Mouse (Mus musculus) spleen, adult 12 weeks (tissue): ENCODE results near the gene Rnh1.

Experiments
- DNase-seq: peaks from one replicate; pipeline ENCODE4 v3.0.0; 2022; ENCODE audit warnings: low spot score

Gene Rnh1

GRCm38 (mm10) chr7:141205504-141205903, 32.8 kb upstream of the Rnh1 start:
- no peak for DNase-seq

- no peak for DNase-seq
Measured at GRCm38 (mm10) chr7:141204546-141204945, 31.9 kb upstream of the Rnh1 start.

DNA sequence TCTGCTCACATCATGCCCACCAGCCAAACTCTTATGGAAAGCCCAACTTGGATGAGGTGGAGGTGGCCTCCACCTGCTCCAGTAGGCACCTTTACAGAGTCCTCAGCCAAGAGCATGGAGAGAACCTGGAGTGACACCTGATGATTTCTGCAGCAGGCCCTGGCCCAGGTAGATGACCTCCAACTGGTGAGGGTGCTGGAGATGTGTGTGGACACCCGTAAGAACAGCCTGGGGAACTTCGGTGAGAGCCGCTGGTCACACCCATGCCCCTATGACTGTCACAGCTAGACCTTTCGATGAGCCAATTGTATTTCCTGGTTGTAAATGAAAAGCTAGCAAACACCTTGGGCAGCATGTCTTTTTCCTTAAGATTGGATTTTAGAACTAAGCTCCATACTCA, 25.5 kb upstream of the Rnh1 start:
- no peak for DNase-seq

- no peak for DNase-seq
Measured at GRCm38 (mm10) chr7:141196619-141197282, 24.1 kb upstream of the Rnh1 start.

DNA sequence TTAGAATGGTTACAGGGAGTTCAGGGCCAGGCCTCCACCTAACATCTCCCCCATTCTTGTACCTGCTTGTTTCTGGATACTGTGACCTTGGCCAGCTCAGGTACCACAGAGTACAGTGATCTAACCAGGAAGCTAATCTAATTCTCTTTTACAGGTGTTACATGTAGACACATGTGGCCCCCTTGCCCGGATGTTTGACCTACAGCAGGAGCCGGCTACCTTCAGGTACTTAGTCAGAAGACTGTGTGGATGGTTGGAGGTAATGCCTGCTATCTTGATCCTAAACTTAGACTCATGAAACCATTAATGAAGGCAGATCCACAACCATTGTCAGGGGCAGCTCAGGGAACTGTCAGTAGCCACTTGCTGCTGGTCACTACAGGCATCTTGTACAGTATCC, 23.1 kb upstream of the Rnh1 start:
- no peak for DNase-seq

GRCm38 (mm10) chr7:141194830-141195229, 22.2 kb upstream of the Rnh1 start:
- peak; percentile 90 for DNase-seq

DNA sequence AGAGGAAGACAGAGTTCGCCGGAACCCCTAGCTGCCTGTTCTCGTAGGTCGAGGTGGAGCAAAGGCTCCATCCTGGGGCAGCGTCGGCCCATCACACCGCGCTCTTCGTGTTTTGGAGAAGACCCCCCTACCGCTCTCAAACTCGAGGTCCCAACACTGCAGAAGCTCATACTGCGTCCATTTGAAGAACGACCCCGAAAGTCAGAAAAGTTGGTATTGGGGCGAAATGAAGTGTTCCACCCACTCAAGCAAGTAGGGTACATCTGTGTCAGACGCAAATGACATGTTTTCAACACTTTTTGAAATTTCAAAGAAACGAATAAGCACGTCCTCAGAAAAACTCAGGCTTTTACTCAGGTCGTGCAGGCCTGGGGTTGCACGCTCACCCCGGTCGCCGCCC, 21.8 kb upstream of the Rnh1 start:
- DNase-seq = no peak

GRCm38 (mm10) chr7:141193948-141194347, 21.3 kb upstream of the Rnh1 start, which contains the start of the genes Hras and Lrrc56:
Gene Hras, minus strand, starts transcription at chr7:141194005.
Gene Lrrc56, plus strand, starts transcription at chr7:141194157.
- peak; percentile 98 for DNase-seq

GRCm38 (mm10) chr7:141193348-141193856, 20.7 kb upstream of the Rnh1 start:
- DNase-seq = no peak

DNA sequence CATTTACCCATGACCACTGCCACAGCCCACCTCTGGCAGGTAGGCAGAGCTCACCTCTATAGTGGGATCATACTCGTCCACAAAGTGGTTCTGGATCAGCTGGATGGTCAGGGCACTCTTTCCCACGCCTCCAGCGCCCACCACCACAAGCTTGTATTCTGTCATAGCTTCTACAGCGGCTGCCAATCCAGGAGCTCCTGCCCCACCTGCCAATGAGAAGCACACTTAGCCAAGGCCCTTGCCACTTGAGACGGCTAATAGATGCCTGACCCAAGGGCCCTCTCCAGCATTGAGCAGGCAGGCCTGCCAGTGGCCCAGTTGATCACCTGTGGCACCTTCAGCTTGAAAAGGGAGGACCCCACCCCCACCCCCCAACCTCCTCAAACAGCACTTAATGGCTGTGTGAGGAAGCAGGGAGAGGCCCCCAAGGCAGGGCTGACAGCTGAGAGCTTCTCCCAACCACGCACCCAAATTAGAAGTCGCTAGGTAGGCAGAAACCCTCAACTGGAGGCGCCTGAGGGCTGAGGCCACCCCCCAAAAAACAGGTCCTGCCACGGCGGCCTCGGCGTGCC, 20.2 kb upstream of the Rnh1 start:
- DNase-seq = no peak

- no peak for DNase-seq
Measured at GRCm38 (mm10) chr7:141191796-141192685, 19.4 kb upstream of the Rnh1 start.

- DNase-seq = no peak
Measured at GRCm38 (mm10) chr7:141191036-141191435, 18.4 kb upstream of the Rnh1 start.

GRCm38 (mm10) chr7:141190220-141190619, 17.6 kb upstream of the Rnh1 start:
- no peak for DNase-seq

DNA sequence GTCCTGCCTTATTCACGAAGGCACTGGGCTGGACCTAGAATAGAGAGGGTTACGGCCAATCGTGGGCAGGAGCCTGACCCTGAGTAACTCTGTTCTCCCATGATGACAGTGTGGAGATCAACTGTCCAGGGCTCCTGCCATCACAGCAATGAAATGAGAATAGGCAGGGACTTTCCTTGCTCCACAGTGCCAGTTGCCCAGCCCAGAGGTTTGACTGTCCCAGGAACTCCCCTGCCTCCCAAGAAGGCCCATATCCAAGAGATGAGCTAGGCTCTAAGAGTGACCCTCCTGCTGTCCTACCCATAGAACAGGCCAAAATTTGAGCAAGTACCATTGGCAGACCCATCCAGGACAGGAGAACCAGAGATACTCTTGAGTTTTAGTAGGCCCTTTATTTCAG, 16.1 kb upstream of the Rnh1 start:
- no peak for DNase-seq

- no peak for DNase-seq
Measured at GRCm38 (mm10) chr7:141188194-141188593, 15.5 kb upstream of the Rnh1 start.

DNA sequence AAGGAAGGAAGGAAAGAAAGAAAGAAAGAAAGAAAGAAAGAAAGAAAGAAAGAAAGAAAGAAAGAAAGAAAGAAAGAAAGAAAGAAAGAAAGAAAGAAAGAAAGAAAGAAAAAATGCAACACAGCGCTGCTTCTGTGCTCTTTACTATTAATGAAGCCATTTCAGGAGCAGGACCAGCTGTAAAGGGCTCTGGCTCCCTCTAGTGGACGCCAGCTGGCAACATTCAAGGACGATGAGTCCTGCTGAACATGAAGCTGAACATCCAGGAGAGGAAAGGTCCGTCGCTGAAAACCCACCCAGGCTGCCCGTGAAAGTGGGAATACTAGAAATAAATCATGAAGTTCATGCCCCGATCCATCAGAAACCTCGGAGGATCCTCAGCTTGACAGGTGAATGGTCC, 3.5 kb upstream of the Rnh1 start:
- DNase-seq = peak; percentile 77

DNA sequence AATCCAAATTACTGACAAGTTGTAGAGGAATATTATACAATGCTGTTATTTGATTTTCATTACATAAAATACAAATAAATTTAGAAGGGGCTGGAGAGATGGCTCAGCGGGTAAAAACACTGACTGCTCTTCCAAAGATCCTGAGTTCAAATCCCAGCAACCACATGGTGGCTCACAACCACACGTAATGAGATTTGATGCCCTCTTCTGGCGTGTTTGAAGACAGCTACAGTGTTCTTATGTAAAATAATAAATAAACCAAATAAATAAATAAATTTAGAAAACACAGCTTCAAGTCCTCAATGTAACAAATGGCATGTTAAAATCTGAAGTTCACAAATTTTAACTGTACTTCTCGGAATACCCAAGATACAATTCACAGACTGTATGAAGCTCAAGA, 2.4 kb upstream of the Rnh1 start:
- no peak for DNase-seq

DNA sequence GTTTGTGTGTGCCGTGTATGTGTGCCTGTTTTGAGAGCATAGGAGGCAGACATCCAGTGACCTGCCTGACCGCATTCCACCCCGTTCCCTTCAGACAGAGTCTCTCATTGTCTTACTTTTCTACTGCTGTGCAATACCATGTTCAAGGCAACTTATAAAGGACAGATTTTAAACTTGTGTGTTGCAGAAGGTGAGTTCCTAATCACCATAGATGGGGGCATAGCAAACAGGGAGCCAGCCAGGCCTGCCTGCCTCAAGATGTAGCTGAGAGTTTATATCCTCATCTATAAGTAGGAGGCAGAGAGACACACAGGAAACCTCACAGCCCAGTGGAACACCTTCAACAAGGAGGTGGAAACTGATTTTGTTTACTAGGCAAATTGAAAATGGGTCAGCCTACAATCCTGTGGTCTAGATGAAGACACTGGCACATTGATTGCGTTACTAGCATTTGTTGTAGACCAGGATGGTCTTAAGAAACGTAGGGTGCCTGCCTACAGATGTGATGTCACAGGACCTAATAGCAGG, 730 bp upstream of the Rnh1 start:
- no peak for DNase-seq

- DNase-seq = no peak
Measured at GRCm38 (mm10) chr7:141169866-141170265, 2.8 kb downstream of the Rnh1 start.

- DNase-seq = no peak
Measured at GRCm38 (mm10) chr7:141169300-141169699, 3.4 kb downstream of the Rnh1 start.

DNA sequence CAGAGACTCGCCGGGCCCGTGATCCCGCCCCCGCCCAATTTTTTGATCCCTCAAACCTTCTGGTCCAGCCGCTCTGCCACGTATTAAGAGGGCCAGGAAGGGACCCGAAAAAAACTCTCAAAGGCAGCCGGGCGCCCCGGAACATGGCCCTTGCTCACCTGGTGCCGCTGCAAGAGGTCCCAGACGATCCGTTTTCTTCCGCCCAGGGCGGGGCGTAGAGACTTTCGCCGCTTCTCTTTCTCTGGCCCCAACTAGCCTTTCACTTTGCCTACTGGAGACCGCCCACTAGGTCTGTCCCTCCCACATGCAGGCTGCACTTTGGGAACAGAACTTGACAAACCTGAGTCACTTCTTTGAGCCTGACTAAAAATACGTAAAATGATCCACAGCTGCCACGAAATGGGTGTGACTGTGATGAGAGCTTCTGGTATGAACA, 4.1 kb downstream of the Rnh1 start:
- peak; percentile 61 for DNase-seq

GRCm38 (mm10) chr7:141167901-141168517, 4.6 kb downstream of the Rnh1 start:
- peak; percentile 42 for DNase-seq
